Mouse (Mus musculus) heart, postnatal 36 days (tissue): ENCODE results near the gene Slc7a6os. TPM values are rescaled to one million over a fixed set of nuclear protein-coding genes. Genes with fewer than 3 reads are reported as not detected.
A peak's percentile ranks its signal among the peaks of the same experiment; 100 is the strongest.

ENCODE experiments used
- DNase-seq, 2 experiments: peaks; one replicate each; pipeline ENCODE4 v3.0.0; 2021 to 2022
- intact Hi-C: fragments of 180-260 bp; cut with DNase I; formaldehyde crosslinking; loops from one replicate; pipeline ENCODE4 v1.15.1; 2025
- total RNA-seq, 2 experiments: library from RNA; stranded (reverse); gene quantifications; 2 replicates each; pipeline ENCODE4 v1.2.3; 2021

Gene Slc7a6os
- total RNA-seq, 2 experiments from 2014 or later: 9.0 to 10.8 TPM

- intact Hi-C loops: no loop called here
- DNase-seq: peak; percentile 46 to 57
These were observed 25.0 kb downstream of the Slc7a6os start for GRCm38 (mm10) chr8:106185628-106186270.

GRCm38 (mm10) chr8:106178428-106178827 lies 32.3 kb downstream of the Slc7a6os start:
- intact Hi-C loops: no loop called here
- DNase-seq: no peak

- intact Hi-C loops: no loop called here
- DNase-seq: no peak
These were observed 33.1 kb downstream of the Slc7a6os start for GRCm38 (mm10) chr8:106177594-106177993.

GRCm38 (mm10) chr8:106176891-106177290 lies 33.8 kb downstream of the Slc7a6os start:
- no peak for DNase-seq
- intact Hi-C loops: no loop called here

GRCm38 (mm10) chr8:106173566-106173965 lies 37.2 kb downstream of the Slc7a6os start:
- DNase-seq: no peak
- intact Hi-C loops: no loop called here

GRCm38 (mm10) chr8:106169934-106170480 lies 40.7 kb downstream of the Slc7a6os start:
- DNase-seq: no peak
- intact Hi-C loops: loop anchor here (2.0 kb wide), 1 partner anchor 41 kb away; the partner anchor contains the start of genes Prmt7 and Slc7a6os

- DNase-seq: peak in 1 of 2 experiments; percentile 42
These were observed 41.5 kb downstream of the Slc7a6os start for GRCm38 (mm10) chr8:106169017-106169933.

GRCm38 (mm10) chr8:106168356-106169016 lies 42.2 kb downstream of the Slc7a6os start, which contains the start of gene Slc7a6:
Gene Slc7a6 (plus strand): TSS chr8:106168857.
- intact Hi-C loops: loop anchor here (2.0 kb wide), 1 partner anchor 42 kb away; the partner anchor contains the start of genes Prmt7 and Slc7a6os
- DNase-seq: peak; percentile 88 to 92

More at GRCm38 (mm10) chr8:106169017-106169933, 41.5 kb downstream of the Slc7a6os start:
- intact Hi-C loops: loop anchor here (2.0 kb wide), 1 partner anchor 42 kb away; the partner anchor contains the start of genes Prmt7 and Slc7a6os

GRCm38 (mm10) chr8:106165460-106165859 lies 45.3 kb downstream of the Slc7a6os start:
- intact Hi-C loops: loop anchor here (1.0 to 2.0 kb wide), 3 partner anchors 25 to 61 kb away; no protein-coding TSS in a partner anchor
- DNase-seq: peak; percentile 70 to 82

- DNase-seq: no peak
- intact Hi-C loops: no loop called here
These were observed 47.5 kb downstream of the Slc7a6os start for GRCm38 (mm10) chr8:106163251-106163650.

GRCm38 (mm10) chr8:106159876-106160275 lies 50.9 kb downstream of the Slc7a6os start:
- intact Hi-C loops: no loop called here
- DNase-seq: no peak

GRCm38 (mm10) chr8:106158381-106158780 lies 52.4 kb downstream of the Slc7a6os start:
- DNase-seq: no peak
- intact Hi-C loops: no loop called here

GRCm38 (mm10) chr8:106157419-106157818 lies 53.3 kb downstream of the Slc7a6os start:
- DNase-seq: no peak
- intact Hi-C loops: no loop called here

- no peak for DNase-seq
- intact Hi-C loops: loop anchor here (5.0 kb wide), 1 partner anchor 254 kb away; no protein-coding TSS in a partner anchor
These were observed 57.9 kb downstream of the Slc7a6os start for GRCm38 (mm10) chr8:106152876-106153275.

GRCm38 (mm10) chr8:106151041-106151440 lies 59.7 kb downstream of the Slc7a6os start:
- intact Hi-C loops: loop anchor here (5.0 kb wide), 1 partner anchor 256 kb away; no protein-coding TSS in a partner anchor
- DNase-seq: no peak

Other genes with a start within 250 kb of the Slc7a6os start
- gene Slc12a4, start 244.8 kb downstream of the Slc7a6os start, total RNA-seq: 10 to 100 TPM; 48.0 to 50.3 TPM
- not detected for gene Dpep3, start 231.5 kb downstream of the Slc7a6os start, total RNA-seq
- gene Dus2, start 219.6 kb downstream of the Slc7a6os start, total RNA-seq: 1 to 10 TPM; 7.4 to 7.6 TPM
- not detected for gene Dpep2nb, start 205.0 kb downstream of the Slc7a6os start, total RNA-seq
- gene Ddx28, start 199.1 kb downstream of the Slc7a6os start, total RNA-seq: 10 to 100 TPM; 10.5 to 11.8 TPM
- 10 to 100 TPM; 20.1 to 20.7 TPM for gene Nfatc3, start 152.1 kb downstream of the Slc7a6os start, total RNA-seq
- under 1 TPM; 0.31 to 0.46 TPM for gene Esrp2, start 74.0 kb downstream of the Slc7a6os start, total RNA-seq
- 1 to 10 TPM; 9.3 to 9.9 TPM for gene Pla2g15, start 60.5 kb downstream of the Slc7a6os start, total RNA-seq
- 10 to 100 TPM; 11.4 to 12.3 TPM for gene Slc7a6, start 42.1 kb downstream of the Slc7a6os start, total RNA-seq
- 10 to 100 TPM; 24.5 to 26.8 TPM for gene Prmt7, start within 50 bp of the Slc7a6os start, total RNA-seq
- gene Smpd3, start 127.1 kb upstream of the Slc7a6os start, total RNA-seq: 1 to 10 TPM; 3.1 to 3.5 TPM
- 1 to 10 TPM; 2.8 to 3.7 TPM for gene Zfp90, start 204.4 kb upstream of the Slc7a6os start, total RNA-seq